Mouse (Mus musculus) gastrocnemius, postnatal 36 days (tissue): ENCODE data around the gene Hbs1l. TPM values are rescaled to one million over a fixed set of nuclear protein-coding genes. Genes with fewer than 3 reads are reported as not detected.
A peak's percentile ranks its signal among the peaks of the same experiment; 100 is the strongest.
"Not testable (repeated sequence)": the region's sequence is repeated elsewhere in the genome, so short reads cannot be mapped to it uniquely, and the experiment has no call there.

Experiments
- DNase-seq, 2 experiments: peaks; one replicate each; pipeline ENCODE4 v3.0.0; 2022
- intact Hi-C: fragments of 180-260 bp; cut with DNase I; formaldehyde crosslinking; loops from one replicate; pipeline ENCODE4 v1.15.1; 2025
- total RNA-seq, 2 experiments: library from RNA; stranded (reverse); gene quantifications; 2 replicates each; pipeline ENCODE4 v1.2.3; 2021

Gene Hbs1l
- total RNA-seq, 2 experiments from 2014 or later: 61.0 to 61.7 TPM

- intact Hi-C loops: no loop called here
- no peak for DNase-seq
Measured at GRCm38 (mm10) chr10:21395426-21396139, 99.8 kb downstream of the Hbs1l start.

- DNase-seq, intact Hi-C loops: not testable (repeated sequence)
Measured at GRCm38 (mm10) chr10:21398873-21399425, 103.2 kb downstream of the Hbs1l start.

DNA sequence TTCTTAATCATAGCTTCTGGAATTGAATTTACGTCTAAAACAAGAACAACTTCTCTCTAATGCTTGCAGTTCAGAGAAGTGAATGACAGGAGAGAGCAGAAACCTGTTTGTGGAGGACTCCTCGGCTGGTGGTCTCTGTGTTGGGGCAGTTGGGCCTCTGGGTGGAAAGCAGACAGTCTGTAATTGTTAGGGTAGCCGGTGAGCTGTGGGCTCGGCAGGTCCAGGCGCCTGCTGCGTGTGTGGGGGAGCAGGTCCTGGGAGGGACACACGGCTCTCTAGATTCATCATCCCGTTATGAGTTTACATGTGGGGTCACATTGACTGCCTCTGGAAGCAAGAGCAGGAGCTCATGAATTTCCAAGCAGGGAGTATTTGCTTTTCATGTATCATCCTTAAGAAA, 103.8 kb downstream of the Hbs1l start:
- intact Hi-C loops: no loop called here
- DNase-seq: no peak

- intact Hi-C loops: no loop called here
- DNase-seq: no peak
Measured at GRCm38 (mm10) chr10:21400031-21400430, 104.3 kb downstream of the Hbs1l start.

DNA sequence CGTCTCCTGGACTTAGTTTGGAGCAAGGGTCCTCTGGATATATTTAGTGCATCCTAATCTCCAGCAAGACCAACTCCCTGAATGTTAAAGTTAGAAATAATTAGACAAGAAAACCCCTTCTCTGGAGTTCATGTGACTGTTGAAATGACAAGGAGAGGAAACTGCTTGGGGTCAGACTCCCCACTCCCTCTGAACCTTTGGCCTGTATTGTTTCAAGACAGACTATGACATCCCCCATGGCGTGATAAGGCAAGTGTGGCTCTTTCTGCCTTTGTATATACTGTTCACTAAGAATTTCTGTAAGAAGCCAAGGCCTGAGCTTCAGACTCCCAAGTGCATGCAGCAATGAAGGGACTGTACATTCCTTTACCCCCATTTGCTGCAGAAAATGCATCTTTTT, 104.7 kb downstream of the Hbs1l start:
- DNase-seq: no peak
- intact Hi-C loops: no loop called here

GRCm38 (mm10) chr10:21401259-21401658, 105.5 kb downstream of the Hbs1l start:
- DNase-seq: peak in 1 of 2 experiments; percentile 17
- intact Hi-C loops: no loop called here

DNA sequence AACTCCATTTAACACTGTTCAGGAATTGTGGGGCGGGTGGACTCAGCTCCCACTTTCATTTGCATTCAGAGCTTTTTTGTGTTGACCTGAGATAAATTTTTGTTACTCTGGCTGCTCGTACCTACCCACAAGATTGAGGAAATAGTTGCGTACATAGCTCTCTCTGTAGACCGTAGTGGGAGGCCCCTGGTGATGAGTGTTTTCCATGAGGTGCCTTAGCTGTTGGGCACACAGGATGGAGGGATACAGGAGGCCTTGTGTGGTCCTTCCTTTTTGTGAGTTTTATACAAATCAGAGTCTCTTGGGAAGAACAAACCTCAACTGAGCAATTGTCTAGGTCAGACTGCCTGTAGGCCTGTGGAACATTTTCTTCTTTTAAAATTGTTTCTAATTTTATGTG, 109.0 kb downstream of the Hbs1l start:
- intact Hi-C loops: no loop called here
- DNase-seq: no peak

- intact Hi-C loops: no loop called here
- no peak for DNase-seq
Measured at GRCm38 (mm10) chr10:21405707-21406534, 110.1 kb downstream of the Hbs1l start.

GRCm38 (mm10) chr10:21410711-21411110, 114.9 kb downstream of the Hbs1l start:
- no peak for DNase-seq
- intact Hi-C loops: no loop called here

GRCm38 (mm10) chr10:21411621-21412205, 115.9 kb downstream of the Hbs1l start:
- intact Hi-C loops: no loop called here
- DNase-seq: no peak

DNA sequence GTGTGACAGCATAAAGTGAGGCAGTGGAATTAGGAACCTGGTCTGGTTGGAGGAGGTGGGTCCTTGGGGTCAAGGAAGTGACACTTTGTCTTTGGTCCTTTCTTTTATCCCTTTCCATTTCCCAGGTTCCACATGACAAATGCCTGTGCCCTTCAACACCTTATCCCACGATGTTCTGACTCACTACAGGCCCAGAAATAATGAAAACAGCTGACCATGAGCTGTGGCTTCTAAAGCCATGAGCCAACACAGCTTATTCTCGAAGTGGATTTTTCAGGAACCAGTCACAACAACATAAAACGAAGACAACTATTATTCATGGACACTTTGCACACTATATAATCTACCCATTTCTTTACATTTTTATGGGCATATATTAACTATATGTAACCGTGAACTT, 119.3 kb downstream of the Hbs1l start:
- no peak for DNase-seq
- intact Hi-C loops: no loop called here

GRCm38 (mm10) chr10:21416184-21416583, 120.4 kb downstream of the Hbs1l start:
- intact Hi-C loops: no loop called here
- DNase-seq: no peak

Other genes with a start within 250 kb of the Hbs1l start
- gene Myb, start 135.0 kb upstream of the Hbs1l start, total RNA-seq: 1 to 10 TPM in 1 of 2 experiments, not detected in 1; 1.9 TPM
- gene Aldh8a1, start 81.3 kb downstream of the Hbs1l start, total RNA-seq: not detected